Mouse (Mus musculus) MEL (cell line): ENCODE results near the gene Faap24. TPM values are rescaled to one million over a fixed set of nuclear protein-coding genes. Genes with fewer than 3 reads are reported as not detected.

Experiments used
- DNase-seq: peaks from one replicate; pipeline ENCODE4 v3.0.0; 2011; ENCODE audit warnings: low read depth, low spot score
- H3K27ac ChIP-seq: 2 replicates; pipeline ENCODE4 v1.5.1; 2012; ENCODE audit warnings: low read depth, mild to moderate bottlenecking, control low read depth, low read length, moderate library complexity; ENCODE audit not compliant: control insufficient read depth
- H3K27me3 ChIP-seq, 2 experiments: fragments of 150-350 bp in 1 of 2; sonication (generic) in 1 of 2; 2 replicates each; pipeline ENCODE4 v1.6.1; 2012; ENCODE audit warnings: low read length in 2 of 2, mild to moderate bottlenecking in 2 of 2, improper control_type of control experiment in 1 of 2, moderate library complexity in 1 of 2; ENCODE audit not compliant: insufficient read depth in 2 of 2, control insufficient read depth in 1 of 2
- H3K36me3 ChIP-seq, 2 experiments: 2 replicates each; pipeline ENCODE4 v1.6.1; 2012 to 2014; ENCODE audit warnings: low read length in 2 of 2, improper control_type of control experiment in 1 of 2, inconsistent platforms in 1 of 2, mild to moderate bottlenecking in 1 of 2; ENCODE audit not compliant: insufficient read depth in 2 of 2, control insufficient read depth in 1 of 2
- H3K4me1 ChIP-seq, 2 experiments: fragments of 150-350 bp in 1 of 2; sonication (generic) in 1 of 2; 2 replicates each; pipeline ENCODE4 v1.6.1; 2012; ENCODE audit warnings: low read length in 2 of 2, improper control_type of control experiment in 1 of 2, mild to moderate bottlenecking in 1 of 2; ENCODE audit not compliant: insufficient read depth in 2 of 2, control insufficient read depth in 1 of 2
- H3K4me3 ChIP-seq, 2 experiments: fragments of 150-350 bp in 1 of 2; sonication (generic) in 1 of 2; 2 replicates each; pipeline ENCODE4 v1.5.1; 2012; ENCODE audit warnings: low read depth in 2 of 2, low read length in 2 of 2, mild to moderate bottlenecking in 2 of 2, moderate library complexity in 2 of 2, control low read depth in 1 of 2, improper control_type of control experiment in 1 of 2; ENCODE audit not compliant: control insufficient read depth in 1 of 2, insufficient read depth in 1 of 2
- H3K79me2 ChIP-seq: 2 replicates; pipeline ENCODE4 v1.6.1; 2012; ENCODE audit warnings: mild to moderate bottlenecking, low read length, moderate library complexity; ENCODE audit not compliant: control insufficient read depth, poor library complexity, insufficient read depth
- H3K9ac ChIP-seq: 2 replicates; pipeline ENCODE4 v1.6.1; 2012; ENCODE audit warnings: low read depth, mild to moderate bottlenecking, control low read depth, low read length, moderate library complexity; ENCODE audit not compliant: control insufficient read depth, poor library complexity, severe bottlenecking
- H3K9me3 ChIP-seq: fragments of 150-350 bp; sonication (generic); replicated peaks from 2 replicates; pipeline ENCODE4 v1.6.1; 2012; ENCODE audit warnings: mild to moderate bottlenecking, low read length, improper control_type of control experiment, moderate library complexity; ENCODE audit not compliant: insufficient read depth
- CHD2 ChIP-seq: IDR thresholded peaks from 2 replicates; pipeline ENCODE4 v1.6.1; 2011; ENCODE audit warnings: low read length, improper control_type of control experiment
- E2F4 ChIP-seq: IDR thresholded peaks from 2 replicates; pipeline ENCODE4 v1.6.1; 2011; ENCODE audit warnings: low read depth, low read length, improper control_type of control experiment, borderline replicate concordance
- ELF1 ChIP-seq: IDR thresholded peaks from 2 replicates; pipeline ENCODE4 v1.6.1; 2014; ENCODE audit warnings: low read depth, mild to moderate bottlenecking, inconsistent platforms, low read length, improper control_type of control experiment, moderate library complexity
- MAFK ChIP-seq: IDR thresholded peaks from 2 replicates; pipeline ENCODE4 v1.6.1; 2011; ENCODE audit warnings: low read depth, mild to moderate bottlenecking, low read length, improper control_type of control experiment, borderline replicate concordance
- MAZ ChIP-seq: IDR thresholded peaks from 2 replicates; pipeline ENCODE4 v1.6.1; 2012; ENCODE audit warnings: low read depth, mild to moderate bottlenecking, inconsistent platforms, low read length, improper control_type of control experiment
- MEF2A ChIP-seq: IDR thresholded peaks from 2 replicates; pipeline ENCODE4 v1.6.1; 2014; ENCODE audit warnings: low read depth, mild to moderate bottlenecking, inconsistent platforms, low read length, improper control_type of control experiment; ENCODE audit not compliant: poor library complexity, insufficient replicate concordance, severe bottlenecking; ENCODE audit errors: extremely low read depth
- MXI1 ChIP-seq: IDR thresholded peaks from 2 replicates; pipeline ENCODE4 v1.6.1; 2011; ENCODE audit warnings: mild to moderate bottlenecking, low read depth, low read length, improper control_type of control experiment
- MYB ChIP-seq: IDR thresholded peaks from 2 replicates; pipeline ENCODE4 v1.6.1; 2011; ENCODE audit warnings: mild to moderate bottlenecking, low read depth, low read length, improper control_type of control experiment
- MYC ChIP-seq: IDR thresholded peaks from 2 replicates; pipeline ENCODE4 v1.6.1; 2011; ENCODE audit warnings: low read depth, mild to moderate bottlenecking, low read length, improper control_type of control experiment, moderate library complexity
- NELFE ChIP-seq: IDR thresholded peaks from 2 replicates; pipeline ENCODE4 v1.6.1; 2011; ENCODE audit warnings: low read depth, low read length, improper control_type of control experiment
- NRF1 ChIP-seq: IDR thresholded peaks from 2 replicates; pipeline ENCODE4 v1.6.1; 2014; ENCODE audit warnings: low read depth, mild to moderate bottlenecking, inconsistent platforms, low read length, improper control_type of control experiment, moderate library complexity; ENCODE audit not compliant: poor library complexity, insufficient read depth, severe bottlenecking
- POLR2AphosphoS2 ChIP-seq: IDR thresholded peaks from 2 replicates; pipeline ENCODE4 v1.6.1; 2011; ENCODE audit warnings: low read length, improper control_type of control experiment
- SIN3A ChIP-seq: IDR thresholded peaks from 2 replicates; pipeline ENCODE4 v1.6.1; 2012; ENCODE audit warnings: low read length, improper control_type of control experiment, inconsistent platforms
- TCF12 ChIP-seq: IDR thresholded peaks from 2 replicates; pipeline ENCODE4 v1.6.1; 2014; ENCODE audit warnings: low read depth, mild to moderate bottlenecking, inconsistent platforms, low read length, improper control_type of control experiment, moderate library complexity
- USF1 ChIP-seq: IDR thresholded peaks from 2 replicates; pipeline ENCODE4 v1.6.1; 2014; ENCODE audit warnings: low read depth, mild to moderate bottlenecking, inconsistent platforms, low read length, improper control_type of control experiment, moderate library complexity
- USF2 ChIP-seq, 2 experiments: IDR thresholded peaks; 2 replicates each; pipeline ENCODE4 v1.6.1; 2011 to 2012; ENCODE audit warnings: improper control_type of control experiment in 2 of 2, low read length in 2 of 2, borderline replicate concordance in 1 of 2, inconsistent platforms in 1 of 2, low read depth in 1 of 2, mild to moderate bottlenecking in 1 of 2; ENCODE audit not compliant: insufficient read depth in 1 of 2
- ZMIZ1 ChIP-seq: IDR thresholded peaks from 2 replicates; pipeline ENCODE4 v1.6.1; 2012; ENCODE audit warnings: low read depth, mild to moderate bottlenecking, inconsistent platforms, low read length, improper control_type of control experiment, moderate library complexity
- ZNF384 ChIP-seq: IDR thresholded peaks from 2 replicates; pipeline ENCODE4 v1.6.1; 2012; ENCODE audit warnings: low read depth, mild to moderate bottlenecking, inconsistent platforms, low read length, improper control_type of control experiment
- polyA plus RNA-seq, 2 experiments: library from polyadenylated mRNA; stranded (reverse) in 1 of 2; unstranded in 1 of 2; fragments of >175 nt in 1 of 2; fragments of >200 nt in 1 of 2; gene quantifications; 2 replicates each; pipeline versions ENCODE4 v1.2.1 to v1.2.4; 2012; ENCODE audit warnings: low replicate concordance in 2 of 2, low read depth in 1 of 2; ENCODE audit not compliant: insufficient read length in 2 of 2, insufficient read depth in 1 of 2, missing spikeins in 1 of 2
- total RNA-seq: library from RNA; depleted of rRNA; stranded (reverse); fragments of 300-350 nt; gene quantifications from 2 replicates; pipeline ENCODE4 v1.2.3, GENCODE M21; 2012

The Faap24 gene
- total and polyA plus RNA-seq, 3 experiments: 15.3 to 26.7 TPM; not detected in 1

GRCm38 (mm10) chr7:35373146-35373989 lies 23.3 kb downstream of the Faap24 start (continued):
- TF ChIP-seq USF2 (IDR thresholded peaks at IDR 0.05; ENCODE audit: borderline replicate concordance in 1 of 2, insufficient read depth in 1 of 2, low read depth in 1 of 2, low read length in 2 of 2): no peak
- no peak; the same call in none of the 2 replicates for TF ChIP-seq MXI1
- peak; percentile 26; the same call in 1 of the 2 replicates for TF ChIP-seq MAZ

GRCm38 (mm10) chr7:35372483-35373017 lies 24.1 kb downstream of the Faap24 start:
- H3K27me3 ChIP-seq: no peaks in the 10 kb centered on the region
- peak overlapping the region; percentile 87 for H3K27ac ChIP-seq
- no peaks in the 10 kb centered on the region for H3K79me2 ChIP-seq
- no peaks in the 10 kb centered on the region for H3K9me3 ChIP-seq
- peaks cover 7 to 18% of the 10 kb centered on the region in 2 experiments for H3K4me1 ChIP-seq
- TF ChIP-seq NELFE (0 out of 2 replicates have a peak, but pooled peaks have one; percentile 18), ELF1 (no peak), ZMIZ1 (no peak), E2F4 (no peak), USF1 (peak; percentile 85), TCF12 (no peak), MYC (no peak), USF2 (IDR thresholded peaks at IDR 0.05; ENCODE audit: borderline replicate concordance in 1 of 2, insufficient read depth in 1 of 2, low read depth in 1 of 2, low read length in 2 of 2) (peak in 1 of 2 experiments; percentile 29; a peak in 1 of 4 replicates), MYB (no peak)
- H3K4me3 ChIP-seq: peak overlapping the region; percentile 10 to 53
- DNase-seq: peak; percentile 75
- H3K9ac ChIP-seq: peak overlapping the region; percentile 43; the same call in 1 of the 2 replicates
- H3K36me3 ChIP-seq: peaks cover 0 to 13% of the 10 kb centered on the region in 2 experiments; a peak in 2 of 4 replicates

DNA sequence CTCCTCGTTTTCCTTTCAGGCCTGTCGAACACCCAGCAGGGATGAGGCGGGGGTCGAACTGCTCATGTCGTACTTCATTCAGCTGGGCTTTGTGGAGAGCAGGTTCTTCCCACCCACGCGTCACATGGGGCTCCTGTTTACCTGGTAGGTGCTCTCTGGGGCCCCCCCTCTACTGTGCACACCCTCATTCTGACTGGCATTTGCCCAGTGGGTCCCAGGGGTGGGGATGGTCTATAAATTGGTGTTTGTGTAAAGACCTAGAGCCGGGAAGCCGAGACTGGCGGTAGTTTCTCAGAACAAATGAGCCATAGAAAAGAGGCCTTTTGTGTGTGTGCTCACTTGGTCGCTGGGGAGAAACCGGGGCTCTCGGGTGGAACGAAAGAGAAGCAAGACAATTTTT lies 25.5 kb downstream of the Faap24 start:
- H3K4me1 ChIP-seq: peaks cover 7 to 18% of the 10 kb centered on the region in 2 experiments
- TF ChIP-seq MEF2A (no peak), ZMIZ1 (no peak), MAFK (no peak), POLR2AphosphoS2 (no peak), CHD2 (no peak), SIN3A (no peak), NELFE (no peak), NRF1 (no peak), ZNF384 (no peak)
- H3K9ac ChIP-seq: no peak overlapping the region
- H3K79me2 ChIP-seq: no peaks in the 10 kb centered on the region
- H3K36me3 ChIP-seq: peaks cover 0 to 13% of the 10 kb centered on the region in 2 experiments; a peak in 2 of 4 replicates
- no peaks in the 10 kb centered on the region for H3K9me3 ChIP-seq
- no peaks in the 10 kb centered on the region; a peak in 1 of 4 replicates for H3K27me3 ChIP-seq
- H3K27ac ChIP-seq: no peak overlapping the region
- no peak overlapping the region for H3K4me3 ChIP-seq
- DNase-seq: no peak
